Mouse (Mus musculus) intestine, embryonic 15.5 days (tissue): ENCODE measurements around the gene Gatad2b. TPM values are rescaled to one million over a fixed set of nuclear protein-coding genes. Genes with fewer than 3 reads are reported as not detected.
"Not testable (repeated sequence)": the region's sequence is repeated elsewhere in the genome, so short reads cannot be mapped to it uniquely, and the experiment has no call there.

Experiments
- ATAC-seq: fragments of 200-750 bp; cut with Nextera tagmentation; 2 replicates; pipeline ENCODE4 v1.8.0; 2017; ENCODE audit warnings: moderate TSS enrichment, moderate library complexity
- H3K27ac ChIP-seq: fragments of 300-500 bp; sonication (generic); 2 replicates; pipeline ENCODE4 v1.5.1; 2015; ENCODE audit warnings: mild to moderate bottlenecking, inconsistent platforms
- H3K27me3 ChIP-seq: fragments of 300-500 bp; sonication (generic); replicated peaks from 2 replicates; pipeline ENCODE4 v1.6.1; 2015; ENCODE audit warnings: inconsistent platforms
- H3K36me3 ChIP-seq: fragments of 300-500 bp; sonication (generic); 2 replicates; pipeline ENCODE4 v1.6.1; 2015; ENCODE audit warnings: inconsistent platforms
- H3K4me1 ChIP-seq: fragments of 300-500 bp; sonication (generic); replicated peaks from 2 replicates; pipeline ENCODE4 v1.6.1; 2015; ENCODE audit warnings: inconsistent platforms
- H3K4me2 ChIP-seq: fragments of 300-500 bp; sonication (generic); replicated peaks from 2 replicates; pipeline ENCODE4 v1.6.1; 2015; ENCODE audit warnings: mild to moderate bottlenecking, inconsistent platforms
- H3K4me3 ChIP-seq: fragments of 300-500 bp; sonication (generic); replicated peaks from 2 replicates; pipeline ENCODE4 v1.5.1; 2015; ENCODE audit warnings: inconsistent platforms
- H3K9ac ChIP-seq: fragments of 300-500 bp; sonication (generic); 2 replicates; pipeline ENCODE4 v1.6.1; 2015; ENCODE audit warnings: inconsistent platforms
- H3K9me3 ChIP-seq: fragments of 300-500 bp; sonication (generic); 2 replicates; pipeline ENCODE4 v1.6.1; 2016; ENCODE audit warnings: inconsistent platforms
- WGBS: fragments of 180-500 bp; shearing (Covaris S2); methylation state at CpG from one replicate; pipeline ENCODE4 v1.1.7; 2015; 5-methylcytosine and 5-hydroxymethylcytosine counted together
- polyA plus RNA-seq: library from polyadenylated mRNA; unstranded; fragments of >200 nt; fragmentation: Nextera tagmentation; extraction: Ambion mirVana; gene quantifications from 2 replicates; pipeline ENCODE4 v1.2.1, GENCODE M21; 2015

Gatad2b gene
- polyA plus RNA-seq: 9.0 and 9.7 TPM in 2 replicates

DNA sequence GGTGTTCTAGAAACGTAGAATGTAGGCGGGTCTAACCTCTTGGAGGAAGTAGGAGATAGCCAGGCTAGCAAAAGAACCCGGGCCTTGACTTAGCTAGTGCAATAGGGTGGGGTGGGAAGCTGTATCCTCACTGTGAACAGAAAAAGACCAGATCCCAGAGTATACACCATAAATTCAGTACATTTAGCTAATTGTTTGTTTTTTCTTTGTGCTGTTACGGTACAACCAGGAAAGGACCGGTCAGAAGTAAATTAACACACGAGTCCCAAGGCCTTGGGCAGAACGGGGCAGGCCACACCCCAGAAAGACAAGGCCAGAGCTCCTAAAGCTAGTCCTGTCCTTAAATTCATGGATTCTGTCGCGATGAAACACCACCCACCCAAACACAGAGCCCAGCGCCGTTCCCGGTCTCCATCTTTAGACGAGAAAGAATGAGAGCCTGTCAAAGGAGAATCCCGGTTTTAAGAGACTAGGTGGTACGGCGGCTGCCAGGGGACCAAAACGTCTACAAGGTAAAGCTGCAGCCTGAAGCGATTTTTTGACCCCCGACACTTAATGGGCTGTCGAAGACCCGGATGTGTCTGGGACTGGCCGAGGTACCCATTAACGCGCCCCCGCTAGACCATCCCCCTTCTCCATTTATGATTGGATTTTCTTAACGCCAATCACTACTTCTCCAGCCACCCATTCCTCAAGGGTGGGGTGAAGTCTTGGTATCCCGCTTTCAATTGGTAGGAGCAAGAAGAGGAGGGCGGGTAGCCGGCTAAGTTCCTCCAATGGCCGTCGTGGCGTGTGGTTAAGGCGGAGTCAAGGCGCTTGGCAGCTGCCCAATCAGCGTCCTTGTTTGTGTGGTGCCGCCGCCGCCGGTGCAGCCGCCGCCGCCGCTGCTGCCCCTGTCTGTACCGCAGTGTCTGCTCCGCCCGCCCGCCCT lies at the start of gene Gatad2b:
TSS of gene Gatad2b (plus strand) at position 834 of the 931 bp plus-strand sequence.
- peak within 1 kb of the TSS; percentile 72 for H3K4me2 ChIP-seq
- peak within 1 kb of the TSS; percentile 86 for H3K9ac ChIP-seq
- no peaks in the 10 kb centered on the region for H3K9me3 ChIP-seq
- H3K4me3 ChIP-seq: peak within 1 kb of the TSS; percentile 84
- no peaks in the 10 kb centered on the region for H3K27me3 ChIP-seq
- under 1% methylated on average over 46 of the region's 47 CpGs for WGBS
- H3K4me1 ChIP-seq: peaks cover 8% of the 10 kb centered on the region
- H3K27ac ChIP-seq: peak within 1 kb of the TSS; percentile 96
- peak; percentile 98 for ATAC-seq
- H3K36me3 ChIP-seq: no peaks in the 10 kb centered on the region

DNA sequence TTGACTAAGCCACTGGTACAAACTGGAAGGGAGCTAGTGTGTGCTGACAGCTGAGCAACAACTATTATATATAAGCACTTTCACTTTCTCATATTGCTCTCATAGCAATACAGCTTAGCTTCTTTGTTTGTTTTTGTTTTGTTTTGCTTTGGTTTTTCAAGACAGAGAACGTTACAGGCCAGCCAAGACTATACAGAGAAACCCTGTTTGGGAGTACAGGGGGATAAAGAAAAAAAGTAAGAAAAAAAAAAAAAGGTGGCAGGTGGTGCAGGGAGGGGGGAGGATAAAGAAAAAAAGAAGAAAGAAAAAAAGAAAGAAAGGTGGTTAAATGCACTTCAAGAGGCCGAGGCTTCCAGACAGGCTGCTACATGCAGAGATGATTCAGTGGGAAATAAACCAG lies 47.6 kb upstream of the Gatad2b start:
- no peak overlapping the region for H3K27ac ChIP-seq
- no peaks in the 10 kb centered on the region for H3K9me3 ChIP-seq
- no peak overlapping the region for H3K4me2 ChIP-seq
- 50% methylated on average over 2 of the region's 2 CpGs for WGBS
- no peak for ATAC-seq
- no peak overlapping the region for H3K4me3 ChIP-seq
- H3K9ac ChIP-seq: no peak overlapping the region
- H3K27me3 ChIP-seq: no peaks in the 10 kb centered on the region
- H3K36me3 ChIP-seq: no peaks in the 10 kb centered on the region
- H3K4me1 ChIP-seq: peaks cover 23% of the 10 kb centered on the region

DNA sequence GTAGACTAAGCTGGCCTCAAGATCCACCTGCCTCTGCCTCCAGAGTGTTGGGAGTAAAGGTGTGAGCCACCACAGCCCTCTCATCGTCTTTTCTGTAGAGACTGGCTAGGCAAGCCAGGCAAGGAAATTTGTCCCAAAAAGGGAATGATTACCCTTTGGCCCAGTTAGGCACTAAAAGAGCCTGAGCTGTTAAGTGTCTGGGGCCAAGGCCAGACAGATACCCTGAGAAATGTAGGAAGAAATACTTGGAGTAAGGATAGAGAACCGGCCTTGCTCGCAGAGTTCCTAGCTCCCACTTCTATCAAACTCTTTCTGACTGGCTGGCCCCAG lies 45.4 kb upstream of the Gatad2b start:
- ATAC-seq: no peak; the same call in none of the 2 replicates
- H3K27me3 ChIP-seq: no peaks in the 10 kb centered on the region
- peak overlapping the region; percentile 76 for H3K4me3 ChIP-seq
- peak overlapping the region; percentile 46 for H3K9ac ChIP-seq
- WGBS: under 1% methylated on average over 3 of the region's 3 CpGs
- peaks cover 7% of the 10 kb centered on the region; the same call in 1 of the 2 replicates for H3K36me3 ChIP-seq
- peak overlapping the region; percentile 94 for H3K27ac ChIP-seq
- H3K9me3 ChIP-seq: no peaks in the 10 kb centered on the region
- peaks cover 22% of the 10 kb centered on the region for H3K4me1 ChIP-seq
- H3K4me2 ChIP-seq: peak overlapping the region; percentile 87

DNA sequence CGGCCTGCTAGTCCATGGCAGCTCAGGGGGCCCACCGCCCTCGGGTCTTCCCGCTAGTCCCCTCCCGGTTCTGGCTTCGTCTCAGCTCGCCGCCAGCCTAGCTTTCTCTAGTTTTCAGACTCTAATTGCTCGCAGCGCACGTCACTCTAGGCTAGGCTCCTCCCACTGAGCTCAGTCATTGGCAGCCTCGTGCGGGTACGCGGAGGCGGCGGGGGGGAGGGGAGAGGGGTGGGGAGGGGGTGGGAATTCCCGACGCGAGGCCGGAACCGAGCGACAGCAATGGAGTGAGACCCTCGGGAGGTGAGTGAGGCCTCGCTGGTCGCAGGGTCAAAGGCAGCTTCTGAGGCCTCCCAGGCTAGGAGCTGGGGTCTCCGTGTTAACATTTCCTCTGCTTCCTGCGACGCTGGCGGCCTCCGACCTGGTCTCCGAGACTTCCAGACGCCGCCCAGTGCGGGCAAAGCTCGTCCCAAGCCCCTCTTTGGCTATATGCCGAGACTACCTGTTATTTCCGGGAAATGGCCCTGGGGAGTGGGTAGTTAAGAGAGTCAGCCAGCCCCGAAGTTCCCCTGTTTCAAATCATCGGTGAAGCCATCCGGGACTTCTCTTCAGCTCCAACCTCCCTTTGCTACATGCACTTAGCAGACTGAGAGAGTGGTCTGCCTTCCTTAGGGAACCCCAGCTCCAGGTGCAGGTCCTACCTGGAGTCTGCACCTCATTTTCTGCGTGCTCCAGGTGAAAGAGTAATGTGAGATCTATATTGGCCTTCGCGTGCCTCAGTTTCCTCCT lies 44.8 kb upstream of the Gatad2b start, which contains the start of gene Slc39a1:
TSS of gene Slc39a1 (plus strand) at position 213 of the 786 bp plus-strand sequence.
- peak; percentile 95 for ATAC-seq
- WGBS: under 1% methylated on average over 44 of the region's 44 CpGs

DNA sequence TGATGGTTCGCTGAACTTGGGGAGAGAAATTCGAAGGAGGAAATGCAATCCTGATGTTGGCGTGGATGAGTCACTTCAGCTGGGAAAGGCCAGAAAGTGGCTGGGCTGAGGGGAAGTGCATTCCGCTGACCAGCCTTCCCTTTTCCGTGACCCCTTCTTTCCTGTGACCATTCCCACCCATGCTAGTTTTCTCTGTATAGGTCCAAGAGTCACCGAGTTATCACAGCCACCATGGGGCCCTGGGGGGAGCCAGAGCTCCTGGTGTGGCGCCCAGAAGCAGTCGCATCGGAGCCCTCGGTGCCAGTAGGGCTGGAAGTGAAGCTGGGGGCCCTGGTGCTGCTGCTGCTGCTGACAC lies 44.3 kb upstream of the Gatad2b start:
- H3K27ac ChIP-seq: peak overlapping the region; percentile 89
- H3K4me1 ChIP-seq: peaks cover 12% of the 10 kb centered on the region; the same call in 1 of the 2 replicates
- WGBS: 0% methylated on average over 10 of the region's 10 CpGs
- no peaks in the 10 kb centered on the region for H3K27me3 ChIP-seq
- H3K36me3 ChIP-seq: peaks cover 7% of the 10 kb centered on the region; the same call in 1 of the 2 replicates
- H3K4me2 ChIP-seq: peak overlapping the region; percentile 87
- peak; percentile 5; the same call in 1 of the 2 replicates for ATAC-seq
- H3K4me3 ChIP-seq: peak overlapping the region; percentile 76
- H3K9ac ChIP-seq: peak overlapping the region; percentile 78
- H3K9me3 ChIP-seq: no peaks in the 10 kb centered on the region

More for the DNA sequence above, 44.8 kb upstream of the Gatad2b start, which contains the start of gene Slc39a1:
- H3K4me3 ChIP-seq: peak within 1 kb of the TSS; percentile 76
- H3K27ac ChIP-seq: peak within 1 kb of the TSS; percentile 94
- peak within 1 kb of the TSS; percentile 78 for H3K9ac ChIP-seq
- H3K4me1 ChIP-seq: peaks cover 16% of the 10 kb centered on the region; the same call in 1 of the 2 replicates
- no peaks in the 10 kb centered on the region for H3K9me3 ChIP-seq
- no peaks in the 10 kb centered on the region for H3K27me3 ChIP-seq
- H3K4me2 ChIP-seq: peak within 1 kb of the TSS; percentile 87
- H3K36me3 ChIP-seq: peaks cover 7% of the 10 kb centered on the region; the same call in 1 of the 2 replicates

DNA sequence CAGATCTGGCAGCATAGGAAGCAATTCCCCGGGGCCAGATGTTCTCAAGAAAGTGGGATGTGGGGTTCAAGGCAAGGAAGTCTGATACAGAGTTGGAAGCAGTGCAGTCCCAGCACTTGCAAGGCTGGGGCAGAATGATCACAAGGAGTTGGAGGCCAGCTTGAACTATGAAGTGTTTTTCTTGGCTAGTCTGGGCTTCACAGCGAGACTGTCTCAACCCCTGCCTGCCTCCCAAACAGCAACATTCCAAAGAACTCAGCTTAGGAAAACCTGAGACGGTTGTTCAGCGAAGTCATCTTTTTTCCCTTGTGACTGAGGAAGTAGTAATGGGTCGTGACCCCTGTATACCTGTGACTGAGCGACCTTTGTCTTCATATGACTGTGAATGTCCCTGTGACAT lies 42.2 kb upstream of the Gatad2b start:
- H3K36me3 ChIP-seq: peaks cover 7% of the 10 kb centered on the region; the same call in 1 of the 2 replicates
- H3K4me3 ChIP-seq: no peak overlapping the region
- no peak overlapping the region for H3K27ac ChIP-seq
- no peak overlapping the region for H3K4me2 ChIP-seq
- 87% methylated on average over 6 of the region's 6 CpGs for WGBS
- no peaks in the 10 kb centered on the region for H3K9me3 ChIP-seq
- no peaks in the 10 kb centered on the region for H3K27me3 ChIP-seq
- H3K9ac ChIP-seq: no peak overlapping the region
- peaks cover 17% of the 10 kb centered on the region for H3K4me1 ChIP-seq
- no peak for ATAC-seq

DNA sequence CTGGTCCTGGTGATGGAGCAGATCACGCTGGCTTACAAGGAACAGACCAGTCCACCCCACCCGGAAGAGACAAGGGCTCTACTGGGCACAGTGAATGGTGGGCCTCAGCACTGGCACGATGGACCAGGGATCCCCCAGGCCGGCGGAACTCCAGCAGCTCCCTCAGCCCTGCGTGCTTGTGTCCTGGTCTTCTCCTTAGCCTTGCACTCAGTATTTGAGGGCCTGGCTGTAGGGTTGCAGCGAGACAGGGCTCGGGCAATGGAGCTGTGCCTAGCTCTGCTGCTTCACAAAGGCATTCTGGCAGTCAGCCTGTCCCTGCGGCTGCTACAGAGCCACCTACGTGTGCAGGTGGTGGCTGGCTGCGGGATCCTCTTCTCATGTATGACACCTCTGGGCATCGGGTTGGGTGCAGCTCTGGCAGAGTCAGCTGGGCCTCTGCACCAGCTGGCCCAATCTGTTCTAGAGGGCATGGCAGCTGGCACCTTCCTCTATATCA lies 41.2 kb upstream of the Gatad2b start:
- H3K4me3 ChIP-seq, H3K9ac ChIP-seq, ATAC-seq, H3K27ac ChIP-seq, H3K4me2 ChIP-seq, H3K36me3 ChIP-seq, H3K27me3 ChIP-seq, H3K9me3 ChIP-seq: not testable (repeated sequence)
- 90% methylated on average over 10 of the region's 12 CpGs for WGBS
- H3K4me1 ChIP-seq: peaks cover 21% of the 10 kb centered on the region

DNA sequence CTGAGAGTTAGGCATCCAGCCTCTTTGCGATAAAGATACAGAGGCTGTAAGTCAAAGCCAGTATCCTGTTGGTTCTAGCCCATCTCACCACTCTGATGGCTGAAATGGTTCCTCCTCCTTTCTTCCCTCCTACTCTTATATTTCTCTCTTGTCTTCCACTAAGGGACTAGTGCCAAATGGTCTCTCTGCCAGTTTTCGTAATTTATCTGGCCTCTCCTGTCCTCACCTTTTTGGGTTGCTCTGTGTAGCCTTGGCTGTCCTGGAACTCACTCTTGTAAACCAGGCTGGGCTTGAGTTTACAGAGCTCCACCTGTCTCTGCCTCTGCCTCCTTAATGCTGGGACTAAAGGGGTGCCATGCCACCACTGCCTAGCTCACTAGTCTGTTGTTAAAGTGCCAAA lies 40.3 kb upstream of the Gatad2b start:
- H3K27me3 ChIP-seq, ATAC-seq, H3K27ac ChIP-seq, H3K36me3 ChIP-seq, H3K9ac ChIP-seq, H3K4me3 ChIP-seq, H3K9me3 ChIP-seq, H3K4me2 ChIP-seq: not testable (repeated sequence)
- H3K4me1 ChIP-seq: peaks cover 19% of the 10 kb centered on the region
- 83% methylated on average over 2 of the region's 2 CpGs for WGBS

DNA sequence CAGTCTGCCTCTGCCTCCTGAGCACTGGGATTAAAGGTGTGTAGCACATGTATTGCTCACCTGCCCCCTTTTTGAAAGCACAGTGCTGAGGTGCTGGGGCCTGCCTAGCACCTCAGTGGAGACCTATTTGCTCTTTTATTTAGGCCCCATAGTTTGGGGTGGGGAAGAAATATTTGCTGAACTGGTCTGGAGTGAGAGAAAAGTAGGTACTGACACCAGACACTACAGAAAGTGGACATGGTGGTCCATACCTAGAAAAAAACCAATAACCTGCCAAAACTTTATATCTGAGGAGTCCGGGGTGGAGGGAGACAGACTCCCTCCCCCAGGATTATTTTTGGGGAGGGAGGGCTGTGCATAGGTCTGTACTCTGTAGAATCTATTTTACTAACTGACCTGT lies 39.8 kb upstream of the Gatad2b start:
- not testable (repeated sequence) for H3K9me3 ChIP-seq, H3K4me2 ChIP-seq, H3K4me3 ChIP-seq, H3K27ac ChIP-seq, H3K9ac ChIP-seq, ATAC-seq, H3K36me3 ChIP-seq, H3K27me3 ChIP-seq
- WGBS: 88% methylated on average over 1 of the region's 1 CpGs
- H3K4me1 ChIP-seq: peaks cover 18% of the 10 kb centered on the region

DNA sequence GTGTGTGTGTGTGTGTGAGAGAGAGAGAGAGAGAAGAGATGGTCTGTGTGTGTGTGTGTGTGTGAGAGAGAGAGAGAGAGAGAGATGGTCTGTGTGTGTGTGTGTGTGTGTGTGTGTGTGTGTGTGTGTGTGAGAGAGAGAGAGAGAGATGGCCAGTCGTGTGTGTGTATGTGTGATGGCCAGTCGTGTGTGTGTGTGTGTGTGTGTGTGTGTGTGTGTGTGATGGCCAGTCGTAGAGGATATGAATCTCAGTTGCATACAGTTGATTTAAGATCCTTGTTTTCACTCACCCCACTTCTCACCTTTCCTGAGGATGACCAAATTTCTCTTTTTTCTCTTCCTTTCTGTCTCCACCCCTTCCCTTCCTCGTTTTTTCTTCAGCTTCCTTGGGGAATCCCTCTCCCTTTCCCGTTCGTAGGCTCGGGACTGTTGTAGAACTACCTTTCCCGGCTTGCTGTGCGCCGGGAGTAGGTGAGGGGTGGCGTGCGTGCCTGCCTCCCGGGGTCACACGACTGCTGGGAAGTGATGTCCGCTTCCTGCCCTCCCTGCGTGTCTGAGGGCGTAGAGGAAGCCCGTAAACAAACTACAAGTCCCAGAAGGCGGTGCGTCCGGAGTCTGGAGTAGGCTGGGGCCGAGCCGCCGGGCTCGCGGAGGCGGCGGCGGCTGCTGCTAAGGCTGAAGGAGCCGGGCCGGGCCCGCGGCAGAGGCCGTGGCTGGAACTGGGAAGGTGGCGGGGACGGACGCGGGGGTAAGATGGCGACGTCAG lies 39.1 kb upstream of the Gatad2b start, which contains the start of gene Crtc2:
TSS of gene Crtc2 (plus strand) at position 511 of the 766 bp plus-strand sequence.
- H3K4me2 ChIP-seq: peak within 1 kb of the TSS; percentile 78
- no peaks in the 10 kb centered on the region for H3K9me3 ChIP-seq
- under 1% methylated on average over 39 of the region's 40 CpGs for WGBS
- peak within 1 kb of the TSS; percentile 87 for H3K9ac ChIP-seq
- H3K4me3 ChIP-seq: peak within 1 kb of the TSS; percentile 87
- no peaks in the 10 kb centered on the region for H3K27me3 ChIP-seq
- peak; percentile 98 for ATAC-seq
- H3K36me3 ChIP-seq: peaks cover 11% of the 10 kb centered on the region
- peak within 1 kb of the TSS; percentile 75 for H3K27ac ChIP-seq
- peaks cover 16% of the 10 kb centered on the region for H3K4me1 ChIP-seq

DNA sequence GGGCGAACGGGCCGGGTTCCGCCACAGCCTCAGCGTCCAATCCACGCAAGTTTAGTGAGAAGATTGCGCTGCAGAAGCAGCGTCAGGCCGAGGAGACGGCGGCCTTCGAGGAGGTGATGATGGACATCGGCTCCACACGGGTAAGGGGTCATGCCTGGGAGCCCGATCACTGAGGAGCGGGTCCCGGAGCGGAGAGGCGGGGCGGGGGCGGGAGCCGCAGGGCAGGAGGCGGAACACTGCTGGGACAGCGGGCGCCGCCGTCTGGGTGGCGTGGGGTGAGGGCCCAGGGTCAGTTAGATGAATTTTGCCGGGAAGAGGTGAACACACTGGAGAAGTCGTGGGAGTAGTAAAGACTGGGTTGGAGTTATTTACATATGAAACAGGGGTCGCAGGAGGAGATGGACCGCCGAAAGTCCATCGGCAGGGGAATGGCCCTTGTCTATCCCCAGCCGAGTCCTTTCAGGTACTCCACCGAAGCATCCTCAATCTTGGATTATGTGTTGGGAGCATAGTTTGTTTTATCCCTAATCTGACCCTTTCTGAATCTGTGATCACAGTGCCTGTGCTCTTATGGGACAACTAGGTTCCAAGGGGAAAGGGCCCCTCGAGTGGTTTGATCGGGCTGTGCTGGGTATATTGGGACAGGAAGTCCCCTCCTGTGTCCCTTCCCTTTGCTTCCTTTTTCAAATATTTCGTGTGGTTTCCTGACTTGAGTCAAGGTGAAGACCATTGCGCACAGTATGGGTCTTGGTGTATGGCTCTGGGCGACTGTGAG lies 38.4 kb upstream of the Gatad2b start:
- Histone ChIP-seq H3K4me2 (peak overlapping the region; percentile 78), H3K4me3 (peak overlapping the region; percentile 87), H3K4me1 (peaks cover 12% of the 10 kb centered on the region), H3K9me3 (no peaks in the 10 kb centered on the region), H3K36me3 (peaks cover 15% of the 10 kb centered on the region), H3K27me3 (no peaks in the 10 kb centered on the region), H3K27ac (peak overlapping the region; percentile 75), H3K9ac (peak overlapping the region; percentile 87)
- under 1% methylated on average over 40 of the region's 41 CpGs for whole genome bisulfite sequencing
- ATAC-seq: peak; percentile 79
